In the genomic region with DNA sequence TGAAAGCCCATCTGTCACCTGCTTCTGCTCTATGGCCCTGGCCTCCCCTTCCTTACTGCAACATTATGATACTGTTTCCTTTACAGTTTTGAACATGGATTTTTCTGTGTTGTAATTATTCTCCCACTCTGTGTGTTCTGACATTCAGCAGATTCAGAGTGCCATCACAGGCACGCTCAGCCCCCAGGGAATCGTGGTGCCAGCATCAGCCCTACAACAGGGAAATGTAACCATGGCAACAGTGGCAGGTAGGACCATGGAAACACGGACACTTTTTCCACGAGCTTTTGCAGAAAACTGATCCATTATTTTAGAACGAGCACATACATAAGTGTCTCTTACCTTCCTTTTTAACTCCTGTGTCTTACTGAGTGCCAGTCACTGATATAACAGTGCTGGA, we compare ENCODE assay signal across 17 mouse cellular contexts. TPM values are rescaled to one million over a fixed set of nuclear protein-coding genes. Genes with fewer than 3 reads are reported as not detected.
A peak's percentile ranks its signal among the peaks of the same experiment; 100 is the strongest.
DNase-seq lines count a peak whose midpoint lies in the region; ATAC-seq and TF ChIP-seq lines count a peak whose summit lies in the region.
"Had no signal": no experiment of that assay in that cellular context is flagged by ENCODE, and none has a peak within 500 bp of the region (broad histone marks: within the 10 kb centered on the region; RNA-seq: fewer than 3 reads in every experiment).

No protein-coding gene starts in this region.

- TF ChIP-seq POLR2A in thymus, adult 2 months (IDR thresholded peaks at IDR 0.05; ENCODE audit: control insufficient read depth, extremely low read depth, insufficient read depth, low read length, poor library complexity) = no peak

- no peak for ATAC-seq in liver, postnatal 0 days
- ATAC-seq in hindbrain, postnatal 0 days = peak; percentile 56
- ATAC-seq: intestine, postnatal 0 days; Patski had no signal

- H3K9me3 ChIP-seq in liver, postnatal 0 days (ENCODE audit: low read length) = no peaks in the 10 kb centered on the region
- H3K9me3 ChIP-seq in hindbrain, postnatal 0 days (ENCODE audit: low read length) = no peaks in the 10 kb centered on the region
- H3K9me3 ChIP-seq: embryonic facial prominence, embryonic 12.5 days; limb, embryonic 10.5 days; megakaryocyte, embryonic 14.5 days; neural tube, embryonic 12.5 days; stomach, embryonic 15.5 days had no signal

- TF ChIP-seq EP300 in liver, postnatal 0 days (IDR thresholded peaks at IDR 0.05; ENCODE audit: low read depth) = no peak

- H3K4me1 ChIP-seq in liver, postnatal 0 days (ENCODE audit: insufficient read depth) = peaks cover 7% of the 10 kb centered on the region; the same call in 1 of the 2 replicates
- no peaks in the 10 kb centered on the region for H3K4me1 ChIP-seq in hindbrain, postnatal 0 days (ENCODE audit: insufficient read depth, low read length)
- no peaks in the 10 kb centered on the region for H3K4me1 ChIP-seq in thymus, adult 2 months (replicated peaks; ENCODE audit: control insufficient read depth, insufficient read depth, low read length)
- H3K4me1 ChIP-seq: embryonic facial prominence, embryonic 12.5 days; limb, embryonic 10.5 days; megakaryocyte, embryonic 14.5 days; neural tube, embryonic 12.5 days; stomach, embryonic 15.5 days had no signal

- no peak for DNase-seq in liver, postnatal 0 days
- DNase-seq in liver = no peak
- peak; percentile 40 for DNase-seq in brain, embryonic 18.5 days (ENCODE audit: low read depth, low spot score)
- peak; percentile 74 for DNase-seq in hindbrain, postnatal 0 days (ENCODE audit: low spot score)
- DNase-seq in right cerebral cortex, postnatal 14 days = peak; percentile 30
- no peak for DNase-seq in thymus, adult 2 months
- DNase-seq in lung, postnatal 36 days = no peak
- DNase-seq: cerebellum, postnatal 36 days; kidney, postnatal 4 days; thymus, postnatal 4 days had no signal

- TF ChIP-seq CTCF in liver, postnatal 0 days (IDR thresholded peaks at IDR 0.05; ENCODE audit: low read depth) = no peak
- TF ChIP-seq CTCF in hindbrain, postnatal 0 days (IDR thresholded peaks at IDR 0.05; ENCODE audit: low read depth) = no peak
- no peak for TF ChIP-seq CTCF in thymus, adult 2 months (IDR thresholded peaks at IDR 0.05; ENCODE audit: borderline replicate concordance, control insufficient read depth, extremely low read depth, insufficient read depth, low read length, poor library complexity)

- H3K27me3 ChIP-seq in liver, postnatal 0 days (ENCODE audit: insufficient read depth, low read length) = no peaks in the 10 kb centered on the region
- no peaks in the 10 kb centered on the region for H3K27me3 ChIP-seq in hindbrain, postnatal 0 days (ENCODE audit: insufficient read depth, low read length)
- H3K27me3 ChIP-seq in thymus, adult 2 months (ENCODE audit: control insufficient read depth, insufficient read depth, low read length) = no peaks in the 10 kb centered on the region
- H3K27me3 ChIP-seq: embryonic facial prominence, embryonic 12.5 days; megakaryocyte, embryonic 14.5 days; neural tube, embryonic 12.5 days; Patski; stomach, embryonic 15.5 days had no signal

- no peak overlapping the region; the same call in 1 of the 2 replicates for H3K4me2 ChIP-seq in liver, postnatal 0 days (ENCODE audit: low read depth, low read length)
- H3K4me2 ChIP-seq in hindbrain, postnatal 0 days (ENCODE audit: low read depth, low read length) = no peak overlapping the region
- H3K4me2 ChIP-seq: embryonic facial prominence, embryonic 12.5 days; neural tube, embryonic 12.5 days; stomach, embryonic 15.5 days had no signal

- 83% methylated on average over 5 of the region's 5 CpGs for WGBS in liver, postnatal 0 days (ENCODE audit: insufficient replicate concordance)
- 51% methylated on average over 5 of the region's 5 CpGs for WGBS in hindbrain, postnatal 0 days
- 95% methylated on average over 5 of the region's 5 CpGs for whole genome bisulfite sequencing in thymus, adult 2 months

- peaks cover 39% of the 10 kb centered on the region for H3K36me3 ChIP-seq in liver, postnatal 0 days (replicated peaks; ENCODE audit: insufficient read depth, low read length)
- H3K36me3 ChIP-seq in hindbrain, postnatal 0 days (ENCODE audit: insufficient read depth, low read length) = peaks cover 29% of the 10 kb centered on the region
- H3K36me3 ChIP-seq in thymus, adult 2 months (ENCODE audit: control insufficient read depth, insufficient read depth, low read length) = peaks cover 46% of the 10 kb centered on the region

- no peak overlapping the region for H3K4me3 ChIP-seq in liver, postnatal 0 days (ENCODE audit: low read depth, low read length)
- no peak overlapping the region for H3K4me3 ChIP-seq in hindbrain, postnatal 0 days (ENCODE audit: low read length)
- no peak overlapping the region for H3K4me3 ChIP-seq in thymus, adult 2 months (ENCODE audit: control insufficient read depth, insufficient read depth, low read length)
- H3K4me3 ChIP-seq: embryonic facial prominence, embryonic 12.5 days; limb, embryonic 10.5 days; megakaryocyte, embryonic 14.5 days; neural tube, embryonic 12.5 days; stomach, embryonic 15.5 days had no signal

- no peak overlapping the region for H3K9ac ChIP-seq in liver, postnatal 0 days (replicated peaks)
- no peak overlapping the region for H3K9ac ChIP-seq in hindbrain, postnatal 0 days (replicated peaks; ENCODE audit: low read length)
- H3K9ac ChIP-seq: embryonic facial prominence, embryonic 12.5 days; neural tube, embryonic 12.5 days; stomach, embryonic 15.5 days had no signal

- H3K27ac ChIP-seq in liver, postnatal 0 days (ENCODE audit: low read depth) = peak overlapping the region; percentile 66
- peak overlapping the region; percentile 66 for H3K27ac ChIP-seq in hindbrain, postnatal 0 days
- H3K27ac ChIP-seq in thymus, adult 2 months (ENCODE audit: control insufficient read depth, insufficient read depth, low read length) = no peak overlapping the region
- H3K27ac ChIP-seq: embryonic facial prominence, embryonic 12.5 days; limb, embryonic 10.5 days; neural tube, embryonic 12.5 days; stomach, embryonic 15.5 days had no signal

RNA-seq across cellular contexts. Expression of a gene that starts 30.5 kb away (rescaled TPM):
- 5.5 and 6.1 TPM in 2 replicates for polyA plus RNA-seq in liver, postnatal 0 days (2015; fragmentation: Nextera tagmentation; extraction: Ambion mirVana)
- 31.2 and 36.7 TPM in 2 replicates for total RNA-seq in hindbrain, postnatal 0 days (2014; rRNA removed)
- 25.0 and 25.1 TPM in 2 replicates for polyA plus RNA-seq in hindbrain, postnatal 0 days (2015; fragmentation: Nextera tagmentation; extraction: Ambion mirVana)
- 73.6 and 80.5 TPM in 2 replicates for polyA plus RNA-seq in thymus, adult 2 months (2012; rRNA removed)

RNA-seq across cellular contexts. Expression of a gene that starts 42.0 kb away (rescaled TPM):
- polyA plus RNA-seq in liver, postnatal 0 days (2015; fragmentation: Nextera tagmentation; extraction: Ambion mirVana) = 63.7 and 70.1 TPM in 2 replicates
- total RNA-seq in hindbrain, postnatal 0 days (2014; rRNA removed) = 31.4 and 38.8 TPM in 2 replicates
- 25.8 and 30.7 TPM in 2 replicates for polyA plus RNA-seq in hindbrain, postnatal 0 days (2015; fragmentation: Nextera tagmentation; extraction: Ambion mirVana)
- 1.4 and 1.6 TPM in 2 replicates for polyA plus RNA-seq in thymus, adult 2 months (2012; rRNA removed)

Comparison
In these comparisons a context has a peak if more than half of its experiments do, and no peak if none do; other contexts are left out.
1. DNase-seq: peak in brain, embryonic 18.5 days (single experiment), hindbrain, postnatal 0 days (single experiment) and right cerebral cortex, postnatal 14 days (single experiment); none in liver, postnatal 0 days (single experiment), liver (single experiment), thymus, adult 2 months (single experiment) and lung, postnatal 36 days (single experiment).
2. RNA of a gene that starts 42.0 kb away (polyA plus RNA-seq): 63.7 to 70.1 TPM in liver, postnatal 0 days and 25.8 to 30.7 TPM in hindbrain, postnatal 0 days; 1.4 to 1.6 TPM in thymus, adult 2 months; every median in the first group is over 10 times any median in the second.